Mouse (Mus musculus): ENCODE results near the gene Nrxn1. TPM values are rescaled to one million over a fixed set of nuclear protein-coding genes. Genes with fewer than 3 reads are reported as not detected.

The Nrxn1 gene
- total and polyA plus RNA-seq, 3 experiments: not detected

DNA sequence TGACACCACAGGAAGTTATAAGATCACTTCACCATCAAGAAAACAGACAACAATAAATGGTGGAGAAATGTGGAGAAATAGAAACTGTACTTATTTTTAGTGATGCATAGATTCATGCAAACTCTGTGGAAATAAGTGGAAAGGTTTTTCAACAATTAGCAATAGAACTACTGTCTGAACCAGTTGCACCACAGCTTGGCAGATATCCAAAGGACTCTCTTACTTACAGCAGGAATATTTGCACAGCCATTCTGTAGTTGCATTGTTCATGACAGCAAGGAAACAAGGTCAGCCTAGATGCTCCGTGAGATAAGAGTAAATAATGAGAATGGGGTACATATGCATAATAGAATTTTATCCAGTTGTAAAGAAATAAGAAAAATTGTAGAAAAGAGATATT is 965.3 kb downstream of the Nrxn1 start:
- no peak overlapping the region for H3K4me2 ChIP-seq (ENCODE audit: insufficient read depth, low read depth, poor library complexity, severe bottlenecking)
- dilution Hi-C loops (cut with MboI; ENCODE audit: extremely low pct_ligation_motif_present, extremely low pct_unique_long_range_greater_than_20kb, low sequenced_read_pairs) (no loop called here), in situ Hi-C loops (cut with MboI; ENCODE audit: low pct_ligation_motif_present, low pct_unique_long_range_greater_than_20kb, low sequenced_read_pairs) (no loop called here)
- no peak overlapping the region for H3K9ac ChIP-seq (ENCODE audit: insufficient read depth, low read depth)
- no peak overlapping the region for H3K4me3 ChIP-seq (replicated peaks in 1 of 3; ENCODE audit: low read depth in 2 of 3, low read length in 2 of 3, poor library complexity in 1 of 3)
- H3K9me3 ChIP-seq (replicated peaks; ENCODE audit: low read length): peaks cover 24% of the 10 kb centered on the region
- H3K79me2 ChIP-seq (replicated peaks; ENCODE audit: control insufficient read depth, extremely low read depth, insufficient read depth, poor library complexity, severe bottlenecking): no peaks in the 10 kb centered on the region
- H3K27ac ChIP-seq (ENCODE audit: insufficient read depth, low read depth): no peak overlapping the region
- H3K27me3 ChIP-seq (replicated peaks): no peaks in the 10 kb centered on the region
- no peaks in the 10 kb centered on the region for H3K4me1 ChIP-seq (ENCODE audit: control insufficient read depth in 1 of 2, insufficient read depth in 2 of 2)
- H3K36me3 ChIP-seq (replicated peaks in 1 of 2; ENCODE audit: control insufficient read depth in 1 of 2, insufficient read depth in 1 of 2, low read length in 1 of 2): no peaks in the 10 kb centered on the region
- no peak for DNase-seq (ENCODE audit: extremely low read depth)
- TF ChIP-seq ELF1 (IDR thresholded peaks at IDR 0.05; ENCODE audit: low read depth, low read length): no peak
- no peak for TF ChIP-seq POLR2AphosphoS2 (IDR thresholded peaks at IDR 0.05; ENCODE audit: low read depth, low read length)
- no peak for TF ChIP-seq MAZ (IDR thresholded peaks at IDR 0.05; ENCODE audit: low read depth, low read length)
- no peak for TF ChIP-seq USF1 (IDR thresholded peaks at IDR 0.05; ENCODE audit: low read depth, low read length)
- no peak for TF ChIP-seq SIN3A (IDR thresholded peaks at IDR 0.05; ENCODE audit: low read length)

DNA sequence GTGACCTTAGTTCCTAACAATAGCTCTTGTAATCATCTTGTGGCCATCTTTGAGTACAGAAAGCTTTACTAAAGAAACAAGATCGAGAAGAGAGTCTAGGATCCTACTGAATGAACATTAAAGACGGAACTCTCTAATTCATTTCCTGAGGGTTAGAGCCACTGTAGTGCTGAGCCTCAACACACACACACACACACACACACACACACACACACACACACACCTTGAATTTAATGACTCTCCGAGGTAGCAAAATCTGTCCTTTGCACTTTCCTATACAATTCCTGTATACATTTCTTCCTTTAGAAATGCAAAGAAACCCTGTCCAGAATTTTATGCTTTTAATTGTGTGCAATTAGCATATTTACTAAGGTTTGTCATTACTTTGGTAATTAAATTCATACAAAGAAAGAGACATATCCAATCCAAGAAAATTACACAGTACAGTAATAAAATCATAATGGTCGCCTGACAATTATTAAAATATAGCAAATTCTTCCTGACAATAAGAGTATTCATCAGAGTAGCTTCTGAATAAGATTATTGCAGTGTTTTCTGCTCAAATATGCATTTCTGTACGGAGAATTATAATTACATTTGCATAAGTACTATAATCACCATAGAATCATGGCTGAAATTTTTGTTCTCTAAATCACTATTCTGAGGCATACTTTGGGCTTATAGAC is 969.9 kb downstream of the Nrxn1 start:
- no peak overlapping the region for H3K27ac ChIP-seq (ENCODE audit: insufficient read depth, low read depth)
- H3K4me3 ChIP-seq (replicated peaks in 1 of 3; ENCODE audit: low read depth in 2 of 3, low read length in 2 of 3, poor library complexity in 1 of 3): no peak overlapping the region
- TF ChIP-seq RAD21 (IDR thresholded peaks at IDR 0.05; ENCODE audit: low read depth, low read length) (no peak), POLR2AphosphoS2 (IDR thresholded peaks at IDR 0.05; ENCODE audit: low read depth, low read length) (no peak), MEF2A (IDR thresholded peaks at IDR 0.05; ENCODE audit: borderline replicate concordance, low read depth, low read length) (no peak), PAX5 (IDR thresholded peaks at IDR 0.05; ENCODE audit: low read length) (no peak), MXI1 (IDR thresholded peaks at IDR 0.05; ENCODE audit: low read depth, low read length) (no peak), POLR2A (IDR thresholded peaks at IDR 0.05; ENCODE audit: low read depth, low read length) (no peak), NRF1 (IDR thresholded peaks at IDR 0.05; ENCODE audit: low read depth, low read length) (no peak), RCOR1 (conservative IDR thresholded peaks at IDR 0.05; ENCODE audit: low read depth, low read length) (no peak), SMC3 (IDR thresholded peaks at IDR 0.05; ENCODE audit: low read depth, low read length) (no peak), TCF12 (IDR thresholded peaks at IDR 0.05; ENCODE audit: low read depth, low read length) (no peak), ZMIZ1 (IDR thresholded peaks at IDR 0.05; ENCODE audit: low read depth, low read length) (no peak), CHD2 (IDR thresholded peaks at IDR 0.05; ENCODE audit: low read length) (no peak), ETS1 (conservative IDR thresholded peaks at IDR 0.05; ENCODE audit: low read depth, low read length) (no peak)
- no peak for DNase-seq (ENCODE audit: extremely low read depth)
- H3K79me2 ChIP-seq (replicated peaks; ENCODE audit: control insufficient read depth, extremely low read depth, insufficient read depth, poor library complexity, severe bottlenecking): no peaks in the 10 kb centered on the region
- H3K27me3 ChIP-seq (replicated peaks): no peaks in the 10 kb centered on the region
- in situ Hi-C loops (cut with MboI; ENCODE audit: low pct_ligation_motif_present, low pct_unique_long_range_greater_than_20kb, low sequenced_read_pairs) (no loop called here), dilution Hi-C loops (cut with MboI; ENCODE audit: extremely low pct_ligation_motif_present, extremely low pct_unique_long_range_greater_than_20kb, low sequenced_read_pairs) (no loop called here)
- peaks cover 22% of the 10 kb centered on the region for H3K9me3 ChIP-seq (replicated peaks; ENCODE audit: low read length)
- H3K36me3 ChIP-seq (replicated peaks in 1 of 2; ENCODE audit: control insufficient read depth in 1 of 2, insufficient read depth in 1 of 2, low read length in 1 of 2): no peaks in the 10 kb centered on the region
- no peak overlapping the region for H3K9ac ChIP-seq (ENCODE audit: insufficient read depth, low read depth)
- H3K4me1 ChIP-seq (ENCODE audit: control insufficient read depth in 1 of 2, insufficient read depth in 2 of 2): no peaks in the 10 kb centered on the region
- no peak overlapping the region for H3K4me2 ChIP-seq (ENCODE audit: insufficient read depth, low read depth, poor library complexity, severe bottlenecking)
